Mouse (Mus musculus) CH12.LX (cell line): ENCODE data around the gene Nrxn3.

Experiments used
- CHD1 ChIP-seq: IDR thresholded peaks from 2 replicates; pipeline ENCODE4 v1.6.1; 2012; ENCODE audit warnings: low read depth, low read length, improper control_type of control experiment, inconsistent platforms
- CHD2 ChIP-seq: IDR thresholded peaks from 2 replicates; pipeline ENCODE4 v1.6.1; 2011; ENCODE audit warnings: low read length, improper control_type of control experiment
- CTCF ChIP-seq, 2 experiments: IDR thresholded peaks in 1 of 2; conservative IDR thresholded peaks in 1 of 2; 2 replicates each; pipeline ENCODE4 v1.5.1; 2011 to 2012; ENCODE audit warnings: low read depth in 2 of 2, low read length in 2 of 2, improper control_type of control experiment in 1 of 2, inconsistent platforms in 1 of 2, mild to moderate bottlenecking in 1 of 2, moderate library complexity in 1 of 2
- EP300 ChIP-seq: IDR thresholded peaks from 2 replicates; pipeline ENCODE4 v1.6.1; 2011; ENCODE audit warnings: low read length, improper control_type of control experiment
- GABPA ChIP-seq: IDR thresholded peaks from 2 replicates; pipeline ENCODE4 v1.6.1; 2012; ENCODE audit warnings: low read depth, low read length, improper control_type of control experiment, inconsistent platforms; ENCODE audit not compliant: insufficient replicate concordance
- MAX ChIP-seq: IDR thresholded peaks from 2 replicates; pipeline ENCODE4 v1.6.1; 2011; ENCODE audit warnings: low read length, improper control_type of control experiment
- MAZ ChIP-seq: IDR thresholded peaks from 2 replicates; pipeline ENCODE4 v1.6.1; 2012; ENCODE audit warnings: low read depth, mild to moderate bottlenecking, inconsistent platforms, low read length, improper control_type of control experiment, moderate library complexity
- MEF2A ChIP-seq: IDR thresholded peaks from 2 replicates; pipeline ENCODE4 v1.6.1; 2014; ENCODE audit warnings: low read depth, mild to moderate bottlenecking, inconsistent platforms, low read length, improper control_type of control experiment, borderline replicate concordance
- POLR2A ChIP-seq: IDR thresholded peaks from 2 replicates; pipeline ENCODE4 v1.6.1; 2011; ENCODE audit warnings: low read depth, mild to moderate bottlenecking, improper control_type of control experiment, low read length
- SMC3 ChIP-seq: IDR thresholded peaks from 2 replicates; pipeline ENCODE4 v1.6.1; 2011; ENCODE audit warnings: low read depth, low read length, improper control_type of control experiment
- USF2 ChIP-seq: conservative IDR thresholded peaks from 2 replicates; pipeline ENCODE4 v1.6.1; 2011; ENCODE audit warnings: low read depth, low read length, improper control_type of control experiment
- ZC3H11A ChIP-seq: IDR thresholded peaks from 2 replicates; pipeline ENCODE4 v1.6.1; 2012; ENCODE audit warnings: low read depth, mild to moderate bottlenecking, inconsistent platforms, low read length, improper control_type of control experiment
- ZKSCAN1 ChIP-seq: IDR thresholded peaks from 2 replicates; pipeline ENCODE4 v1.6.1; 2012; ENCODE audit warnings: low read depth, inconsistent platforms, low read length, improper control_type of control experiment, borderline replicate concordance

DNA sequence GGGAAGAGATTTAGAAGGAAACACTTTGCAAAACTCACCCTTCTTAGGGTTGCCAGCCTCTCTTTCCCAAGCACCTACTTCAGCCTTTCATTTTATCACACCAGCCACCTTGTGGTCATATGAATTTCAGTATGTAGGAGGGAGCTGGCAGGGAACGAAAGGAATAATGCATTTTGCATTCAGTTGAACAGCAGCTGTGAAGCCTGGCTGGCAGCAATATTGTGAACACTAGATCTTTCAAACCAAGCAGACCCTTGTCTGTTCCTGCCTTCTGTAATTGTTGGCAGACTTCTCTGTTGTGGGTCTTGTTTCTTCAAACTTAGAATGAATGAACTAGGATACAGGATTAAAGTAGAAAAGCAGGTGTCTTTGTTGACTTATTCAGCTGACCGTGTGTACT is 946.2 kb downstream of the Nrxn3 start:
- no peak for TF ChIP-seq ZC3H11A
- TF ChIP-seq CTCF (conservative IDR thresholded peaks at IDR 0.05 in 1 of 2, IDR thresholded peaks at IDR 0.05 in 1 of 2; ENCODE audit: low read depth in 2 of 2, low read length in 2 of 2): no peak
- TF ChIP-seq MAZ: no peak
- TF ChIP-seq ZKSCAN1: no peak
- no peak for TF ChIP-seq CHD1
- TF ChIP-seq POLR2A: no peak
- no peak for TF ChIP-seq EP300
- no peak for TF ChIP-seq GABPA
- no peak for TF ChIP-seq SMC3
- TF ChIP-seq USF2: no peak
- TF ChIP-seq MAX: no peak
- TF ChIP-seq MEF2A: no peak
- TF ChIP-seq CHD2: no peak
